Mouse (Mus musculus): ENCODE measurements around the gene Nusap1.

DNA sequence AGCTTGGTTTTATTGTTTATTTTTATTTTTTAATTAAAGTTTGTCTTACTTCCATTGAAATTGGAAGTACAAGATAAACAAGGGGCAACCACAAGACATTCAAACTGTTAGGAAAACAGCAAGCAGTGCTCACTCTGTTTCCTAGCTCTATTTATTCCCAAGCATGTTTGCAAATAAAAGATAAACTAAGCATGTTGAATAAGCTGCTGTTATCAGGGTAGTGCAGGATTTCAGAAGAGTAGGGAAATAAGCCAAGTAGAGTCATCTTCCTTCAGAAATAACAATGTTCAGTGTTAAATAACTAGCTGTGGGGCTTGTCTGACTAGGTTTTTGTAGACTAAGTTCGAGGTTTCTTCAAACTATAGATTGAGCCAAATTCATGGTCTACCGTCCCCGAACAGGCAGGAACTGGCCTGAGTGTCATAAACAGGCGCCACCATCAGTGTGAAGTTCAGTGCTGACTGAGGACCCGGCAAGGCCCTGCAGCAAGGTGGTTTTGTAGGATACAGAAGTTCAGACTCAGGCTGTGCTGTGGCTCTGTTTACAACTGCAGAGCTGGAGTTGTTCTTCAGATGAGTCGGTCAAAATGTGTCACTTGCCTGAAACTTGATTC, 12.6 kb upstream of the Nusap1 start:
- TF ChIP-seq EP300 (IDR thresholded peaks at IDR 0.05; ENCODE audit: low read depth) (no peak), CTCF (IDR thresholded peaks at IDR 0.05; ENCODE audit: low read depth) (no peak)

Measured in heart, postnatal 0 days (tissue).